Mouse (Mus musculus): ENCODE data around the gene Npr2.

Npr2 gene

DNA sequence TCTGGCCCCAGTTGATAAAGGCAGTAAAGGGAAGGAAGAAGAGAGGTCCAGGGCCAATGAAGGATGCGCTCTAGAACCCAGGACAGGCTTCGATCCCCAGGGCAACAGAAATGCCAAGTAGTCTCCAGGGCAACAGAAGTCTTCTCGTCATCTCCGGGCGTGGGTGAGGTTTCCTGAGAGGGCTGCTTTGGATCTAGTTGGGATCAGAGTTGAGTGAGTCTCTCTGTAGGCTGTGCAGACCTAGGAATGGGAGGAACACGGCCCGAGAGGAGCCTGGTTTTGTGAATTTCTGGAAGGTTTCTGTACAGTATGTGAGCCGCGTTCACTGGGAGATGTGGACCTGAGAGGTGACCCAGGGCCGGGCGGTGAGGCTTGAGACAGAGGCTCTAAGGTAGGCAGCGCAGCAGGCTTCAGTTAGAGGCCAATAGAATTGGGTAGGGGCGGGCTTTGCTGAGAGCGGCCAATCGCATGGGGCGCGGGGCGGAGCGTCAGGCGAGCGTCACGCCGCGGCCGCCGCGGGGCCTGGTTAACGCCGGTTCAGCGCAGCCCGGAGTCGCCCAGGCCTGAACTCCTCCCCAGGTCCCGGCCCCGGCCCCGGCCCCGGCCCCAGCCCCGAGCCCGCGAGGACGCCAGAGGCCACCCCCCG lies 37.2 kb downstream of the Npr2 start, which contains the start of the genes Tmem8b and Fam221b:
TSS of gene Tmem8b (plus strand) at position 190 of the 646 bp plus-strand sequence.
TSS of gene Fam221b (minus strand) at position 364 of the 646 bp plus-strand sequence.
- in situ Hi-C loops (cut with MboI; ENCODE audit: low sequenced_read_pairs), result no loop called here

DNA sequence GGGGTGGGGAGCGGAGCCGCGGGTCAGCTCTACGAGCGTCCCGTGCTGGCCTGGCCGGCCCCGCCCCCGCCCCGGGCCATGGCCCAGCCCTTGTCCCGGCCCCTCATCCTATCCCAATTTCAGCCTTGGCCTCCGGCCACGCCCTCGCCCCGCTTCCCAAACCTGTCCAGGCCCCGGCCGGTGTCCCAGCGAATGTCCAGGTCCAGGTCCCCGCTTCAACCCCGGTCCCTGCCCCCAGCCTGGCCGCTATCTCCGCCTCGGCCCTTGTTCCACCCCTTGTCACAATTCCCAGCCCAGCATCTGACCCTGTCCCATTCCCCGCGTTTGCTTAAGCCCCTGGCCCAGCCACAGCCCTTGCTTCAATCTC lies 37.7 kb downstream of the Npr2 start:
- in situ Hi-C loops (cut with MboI; ENCODE audit: low sequenced_read_pairs), result no loop called here

- in situ Hi-C loops (cut with MboI; ENCODE audit: low sequenced_read_pairs), result no loop called here
Measured at GRCm38 (mm10) chr4:43672070-43672469, 40.3 kb downstream of the Npr2 start.

DNA sequence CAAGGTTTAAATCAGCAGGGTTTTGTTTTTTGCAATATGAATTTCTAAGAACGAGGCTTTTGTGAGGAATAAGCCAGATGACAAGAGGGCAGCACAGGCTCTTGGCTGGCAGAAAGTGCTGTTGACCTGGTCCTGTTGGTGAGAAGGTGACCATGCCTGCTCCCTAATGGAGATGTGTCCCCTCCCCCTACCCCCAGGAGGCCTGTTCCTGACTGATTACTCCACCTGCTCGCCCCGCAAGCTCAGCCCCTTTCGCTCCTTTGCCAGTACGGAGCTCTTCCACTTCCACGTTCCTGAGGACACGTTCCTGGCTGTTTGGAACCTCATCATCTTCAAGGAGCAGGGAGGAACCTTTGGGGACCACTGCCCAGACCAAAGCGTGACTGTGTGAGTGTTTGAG lies 42.0 kb downstream of the Npr2 start:
- in situ Hi-C loops (cut with MboI; ENCODE audit: low sequenced_read_pairs), result no loop called here

DNA sequence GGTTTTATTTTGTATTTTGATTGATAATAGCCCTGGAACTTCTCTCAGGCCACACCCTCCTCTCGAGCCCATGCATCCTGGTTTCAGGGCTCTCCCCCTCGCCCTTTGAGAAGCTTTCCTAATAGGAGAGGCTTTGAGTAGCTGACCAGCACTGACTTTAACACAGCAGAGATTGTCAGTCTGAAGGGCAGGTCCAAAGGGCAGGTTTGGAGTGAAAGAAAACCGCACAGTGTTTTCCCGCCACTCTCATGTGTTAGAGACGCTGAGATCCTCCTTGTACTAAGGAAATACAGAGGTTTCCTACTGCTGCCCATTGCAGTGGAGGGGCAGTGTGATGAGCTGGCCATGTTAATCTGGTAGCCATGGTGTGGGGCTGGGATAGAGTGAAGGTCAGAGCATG lies 43.2 kb downstream of the Npr2 start:
- in situ Hi-C loops (cut with MboI; ENCODE audit: low sequenced_read_pairs), result no loop called here

DNA sequence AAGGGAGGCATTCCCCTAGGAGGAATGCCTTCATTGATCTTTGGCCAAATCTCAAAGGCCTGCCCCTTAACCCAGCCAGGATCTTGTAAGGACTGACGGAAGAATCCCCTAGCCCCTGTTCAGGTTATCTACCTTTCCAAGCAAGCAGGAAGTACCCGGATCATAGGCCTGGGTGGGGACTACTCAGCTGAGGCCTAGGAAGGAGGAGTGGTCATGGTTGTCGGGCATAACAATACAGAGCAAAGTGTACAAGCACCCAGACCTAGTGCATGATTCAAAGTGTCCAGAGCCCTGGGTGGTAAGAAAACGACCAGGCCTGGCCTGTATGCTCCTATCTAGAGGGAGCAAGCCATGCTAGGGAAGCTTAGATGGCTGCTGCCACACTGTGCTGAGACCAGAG lies 43.9 kb downstream of the Npr2 start:
- in situ Hi-C loops (cut with MboI; ENCODE audit: low sequenced_read_pairs), result no loop called here

DNA sequence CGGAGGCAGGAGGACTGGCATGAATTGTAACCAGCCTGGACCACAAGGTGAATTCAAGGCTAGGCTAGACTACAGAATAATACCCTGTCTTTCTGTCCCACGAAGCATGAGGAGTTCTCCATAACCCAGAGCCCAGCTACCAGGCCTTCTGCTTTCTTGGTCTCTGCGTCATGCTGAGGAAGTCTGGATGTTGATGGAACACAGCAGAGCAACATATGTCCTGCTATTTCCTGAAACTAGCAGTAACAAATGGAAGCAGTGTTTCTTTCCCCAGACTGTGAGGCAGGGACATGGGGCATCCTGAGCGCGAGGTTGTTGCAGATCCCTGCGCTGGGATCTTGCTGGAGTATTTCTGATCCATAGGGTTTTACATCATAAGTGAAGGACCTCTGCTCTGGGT lies 46.8 kb downstream of the Npr2 start:
- in situ Hi-C loops (cut with MboI; ENCODE audit: low sequenced_read_pairs), result no loop called here

DNA sequence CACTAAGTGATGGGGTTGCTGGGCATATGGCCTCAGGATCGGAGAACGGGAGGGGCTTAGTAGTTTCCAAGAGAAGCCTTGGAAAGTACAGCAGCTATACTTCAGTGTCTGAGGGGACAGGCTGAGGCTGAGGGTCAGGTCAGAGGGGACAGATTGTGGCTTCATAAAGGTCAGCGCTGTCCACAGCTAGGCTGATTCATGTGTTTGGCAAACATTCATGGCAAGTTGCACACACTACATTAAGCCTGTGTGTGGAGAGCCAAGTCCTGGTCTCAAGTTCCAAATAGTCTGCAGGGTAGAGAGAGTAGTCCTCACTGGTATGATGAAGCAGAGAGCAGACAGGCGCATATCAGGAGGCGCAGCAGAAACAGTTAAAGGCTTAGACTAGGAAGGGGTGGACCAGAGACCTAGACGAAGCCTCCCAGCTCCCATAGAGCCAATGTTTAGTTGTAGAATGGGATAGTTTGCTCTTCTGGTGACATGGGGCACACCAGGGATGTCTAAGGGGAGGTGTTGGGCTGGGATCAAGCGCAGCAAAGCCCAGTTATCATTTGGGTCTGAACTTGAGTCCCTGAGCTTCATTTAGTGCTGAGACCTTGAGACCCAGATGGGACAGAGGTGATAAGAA lies 47.8 kb downstream of the Npr2 start:
- in situ Hi-C loops (cut with MboI; ENCODE audit: low sequenced_read_pairs), result no loop called here

DNA sequence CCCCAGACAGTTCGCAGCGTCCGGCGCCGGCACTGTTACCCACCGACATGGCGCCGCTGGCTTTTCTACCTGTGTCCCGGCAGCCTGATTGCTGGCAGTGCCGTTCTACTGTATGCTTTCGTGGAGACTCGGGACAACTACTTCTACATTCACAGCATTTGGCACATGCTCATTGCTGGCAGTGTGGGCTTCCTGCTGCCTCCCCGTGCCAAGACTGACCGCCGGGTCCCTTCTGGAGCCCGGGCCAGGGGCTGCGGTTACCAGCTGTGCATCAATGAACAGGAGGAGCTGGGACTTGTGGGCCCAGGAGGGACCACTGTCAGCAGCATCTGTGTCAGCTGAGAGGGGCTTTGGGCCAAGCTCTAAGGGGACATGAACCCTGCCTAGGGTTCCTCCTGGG lies 58.3 kb downstream of the Npr2 start:
- in situ Hi-C loops (cut with MboI; ENCODE audit: low sequenced_read_pairs), result no loop called here

- in situ Hi-C loops (cut with MboI; ENCODE audit: low sequenced_read_pairs), result no loop called here
Measured at GRCm38 (mm10) chr4:43691026-43691425, 59.3 kb downstream of the Npr2 start.

GRCm38 (mm10) chr4:43693806-43694241 lies 62.1 kb downstream of the Npr2 start:
- in situ Hi-C loops (cut with MboI; ENCODE audit: low sequenced_read_pairs), result no loop called here

DNA sequence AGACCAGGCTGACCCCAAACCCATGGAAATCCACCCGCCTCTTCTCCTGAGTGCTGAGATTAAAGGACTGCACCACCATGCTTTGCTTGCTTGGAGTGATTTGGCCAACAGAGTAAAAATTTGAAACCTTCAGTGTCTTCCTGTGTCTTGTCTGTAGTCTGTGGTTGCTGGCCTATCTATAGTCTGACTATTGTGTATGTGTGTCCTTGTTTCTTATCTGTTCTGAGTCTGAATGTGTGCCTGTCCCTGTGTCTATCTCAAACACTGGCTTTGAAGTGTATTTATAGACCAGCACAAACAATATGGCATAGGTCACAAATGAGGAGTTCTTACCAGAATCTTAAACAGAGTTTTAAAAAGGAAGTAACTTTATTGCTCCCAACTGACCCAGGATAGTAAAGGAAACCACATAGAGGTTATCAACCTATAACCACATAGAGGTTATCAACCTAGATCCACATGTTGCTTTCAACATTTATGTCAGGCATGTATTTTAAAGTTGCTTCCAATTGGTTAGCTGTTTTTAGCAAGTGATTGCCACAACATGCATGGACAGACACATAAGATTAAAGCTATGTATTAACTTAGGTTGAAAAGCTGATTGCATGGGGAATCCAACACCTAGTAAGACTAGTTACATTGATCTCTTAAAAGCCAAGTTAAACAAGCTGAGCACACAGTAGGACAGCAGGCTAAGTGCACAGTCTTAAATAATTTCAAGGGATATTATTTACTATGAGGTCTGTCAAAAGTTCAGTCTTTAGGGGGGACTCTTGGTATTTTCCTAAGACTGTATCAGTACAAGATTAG lies 62.9 kb downstream of the Npr2 start:
- in situ Hi-C loops (cut with MboI; ENCODE audit: low sequenced_read_pairs), result no loop called here

DNA sequence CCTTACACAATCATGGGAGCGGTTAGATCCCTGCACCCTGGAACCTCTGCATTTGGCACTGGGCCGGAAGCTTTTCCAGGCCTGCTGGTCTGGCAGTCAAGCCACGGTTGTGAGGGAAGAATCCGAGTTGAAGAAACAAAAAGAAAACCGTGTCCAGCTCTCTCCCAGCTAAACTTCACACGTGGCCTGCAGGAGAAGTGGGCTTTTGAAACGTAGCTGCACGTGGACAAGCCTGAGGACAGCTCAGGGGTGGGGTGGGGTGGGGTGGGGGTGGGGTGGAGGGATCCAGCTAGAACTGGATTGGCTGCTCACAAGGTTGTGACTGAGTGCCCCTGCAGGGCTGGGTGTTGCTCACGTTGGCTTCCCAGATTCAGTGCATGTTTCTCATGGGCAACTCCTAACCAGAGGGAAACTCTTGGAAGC lies 63.5 kb downstream of the Npr2 start:
- in situ Hi-C loops (cut with MboI; ENCODE audit: low sequenced_read_pairs), result no loop called here

- in situ Hi-C loops (cut with MboI; ENCODE audit: low sequenced_read_pairs), result no loop called here
Measured at GRCm38 (mm10) chr4:43696561-43696960, 64.8 kb downstream of the Npr2 start.

DNA sequence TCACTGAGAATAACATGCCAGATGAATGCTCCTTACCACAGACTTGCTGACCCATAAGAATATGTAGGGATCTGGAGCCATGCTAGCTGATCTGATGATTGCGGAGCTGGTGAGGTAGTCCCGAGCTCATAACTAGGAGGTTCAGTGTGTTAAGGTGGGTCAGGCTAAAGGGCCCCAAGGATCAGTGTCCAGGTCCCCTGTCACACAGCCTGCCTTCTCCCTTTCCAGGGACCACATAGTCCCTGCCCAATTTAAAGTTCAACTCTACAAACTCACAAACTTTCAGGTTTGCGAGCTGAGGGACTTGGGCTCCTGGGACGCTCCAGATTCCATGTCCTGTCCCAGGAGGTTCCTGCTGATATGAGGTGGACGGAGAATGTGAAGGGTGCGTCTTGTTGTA lies 69.0 kb downstream of the Npr2 start, which contains the start of gene Olfr70:
TSS of gene Olfr70 (minus strand) at position 101 of the 400 bp plus-strand sequence.
- in situ Hi-C loops (cut with MboI; ENCODE audit: low sequenced_read_pairs), result no loop called here

Data from CH12F3 (cell line).